Mouse (Mus musculus): ENCODE data around the gene Olfr922. TPM values are rescaled to one million over a fixed set of nuclear protein-coding genes. Genes with fewer than 3 reads are reported as not detected.
A peak's percentile ranks its signal among the peaks of the same experiment; 100 is the strongest.

Olfr922 gene
- total RNA-seq (2021): not detected
- long read RNA-seq, experiment 1: 0 reads
- long read RNA-seq, experiment 2: 0 reads

GRCm38 (mm10) chr9:38814314-38814713, at the start of gene Olfr922:
Gene Olfr922, plus strand, starts transcription at chr9:38814614.
- DNase-seq (ENCODE audit: low spot score in 2 of 2): no peak

- no peak for DNase-seq (ENCODE audit: low spot score in 2 of 2)
Observed at GRCm38 (mm10) chr9:38772768-38773167, 41.6 kb upstream of the Olfr922 start, which contains the start of gene Olfr921. Gene Olfr921, plus strand, starts transcription at chr9:38773068.

GRCm38 (mm10) chr9:38792689-38793088, 21.7 kb upstream of the Olfr922 start:
- no peak for DNase-seq (ENCODE audit: low spot score in 2 of 2)

- peak in 1 of 2 experiments; percentile 3 for DNase-seq (ENCODE audit: low spot score in 2 of 2)
Observed at GRCm38 (mm10) chr9:38805696-38806095, 8.7 kb upstream of the Olfr922 start.

- no peak for DNase-seq (ENCODE audit: low spot score in 2 of 2)
Observed at GRCm38 (mm10) chr9:38815458-38815986, 1.1 kb downstream of the Olfr922 start.

GRCm38 (mm10) chr9:38826245-38826644, 11.8 kb downstream of the Olfr922 start, which contains the start of gene Olfr923:
Gene Olfr923, plus strand, starts transcription at chr9:38826545.
- DNase-seq (ENCODE audit: low spot score in 2 of 2): no peak

GRCm38 (mm10) chr9:38833027-38833426, 18.6 kb downstream of the Olfr922 start:
- DNase-seq (ENCODE audit: low spot score in 2 of 2): no peak

GRCm38 (mm10) chr9:38844149-38844548, 29.7 kb downstream of the Olfr922 start, which contains the start of gene Olfr924:
Gene Olfr924, plus strand, starts transcription at chr9:38844449.
- no peak for DNase-seq (ENCODE audit: low spot score in 2 of 2)

GRCm38 (mm10) chr9:38854760-38855159, 40.3 kb downstream of the Olfr922 start, which contains the start of gene Olfr26:
Gene Olfr26, plus strand, starts transcription at chr9:38855060.
- DNase-seq (ENCODE audit: low spot score in 2 of 2): no peak

Other genes with a start within 250 kb of the Olfr922 start
- gene Olfr912, start 234.4 kb upstream of the Olfr922 start, total RNA-seq (2021): not detected
- gene Olfr913, start 221.9 kb upstream of the Olfr922 start, total RNA-seq (2021): not detected
- not detected for gene Olfr914, start 209.5 kb upstream of the Olfr922 start, total RNA-seq (2021)
- gene Olfr916, start 154.7 kb upstream of the Olfr922 start, total RNA-seq (2021): not detected
- not detected for gene Olfr917, start 148.8 kb upstream of the Olfr922 start, total RNA-seq (2021)
- gene Olfr918, start 140.0 kb upstream of the Olfr922 start, total RNA-seq (2021): not detected
- gene Olfr919, start 110.9 kb upstream of the Olfr922 start, total RNA-seq (2021): not detected
- 1 to 10 TPM; 7.8 to 9.8 TPM for gene Vwa5a, start 96.3 kb upstream of the Olfr922 start, total RNA-seq (2021)
- gene Olfr920, start 62.3 kb upstream of the Olfr922 start, total RNA-seq (2021): under 1 TPM in 1 of 2 experiments, not detected in 1; 0.07 TPM
- not detected for gene Olfr921, start 41.5 kb upstream of the Olfr922 start, total RNA-seq (2021)
- gene Olfr923, start 11.9 kb downstream of the Olfr922 start, total RNA-seq (2021): not detected
- not detected for gene Olfr924, start 29.8 kb downstream of the Olfr922 start, total RNA-seq (2021)
- gene Olfr26, start 40.4 kb downstream of the Olfr922 start, total RNA-seq (2021): not detected
- not detected for gene Olfr926, start 62.5 kb downstream of the Olfr922 start, total RNA-seq (2021)
- not detected for gene Olfr930, start 115.2 kb downstream of the Olfr922 start, total RNA-seq (2021)
- gene Olfr933, start 157.7 kb downstream of the Olfr922 start, total RNA-seq (2021): not detected
- not detected for gene Olfr934, start 173.7 kb downstream of the Olfr922 start, total RNA-seq (2021)
- gene Olfr935, start 185.1 kb downstream of the Olfr922 start, total RNA-seq (2021): not detected
- gene Olfr146, start 208.8 kb downstream of the Olfr922 start, total RNA-seq (2021): not detected